Mouse (Mus musculus) kidney, postnatal 0 days (tissue): ENCODE results near the gene Tarbp1. TPM values are rescaled to one million over a fixed set of nuclear protein-coding genes. Genes with fewer than 3 reads are reported as not detected.

Experiments used
- ATAC-seq: fragments of 200-750 bp; cut with Nextera tagmentation; replicated peaks from 2 replicates; pipeline ENCODE4 v1.8.0; 2017; ENCODE audit warnings: low read depth, moderate number of reproducible peaks, moderate TSS enrichment, moderate library complexity; ENCODE audit not compliant: low FRiP score
- DNase-seq: peaks from one replicate; pipeline ENCODE4 v3.0.0-alpha.2; 2016; ENCODE audit warnings: low spot score
- H3K27ac ChIP-seq: fragments of 300-500 bp; sonication (generic); 2 replicates; pipeline ENCODE4 v1.5.1; 2014; ENCODE audit warnings: mild to moderate bottlenecking
- H3K27me3 ChIP-seq: fragments of 300-500 bp; sonication (generic); 2 replicates; pipeline ENCODE4 v1.6.1; 2014; ENCODE audit warnings: low read length, mixed read lengths; ENCODE audit not compliant: insufficient read depth
- H3K36me3 ChIP-seq: fragments of 300-500 bp; sonication (generic); 2 replicates; pipeline ENCODE4 v1.6.1; 2014; ENCODE audit warnings: low read length, mixed read lengths; ENCODE audit not compliant: insufficient read depth
- H3K4me1 ChIP-seq: fragments of 300-500 bp; sonication (generic); replicated peaks from 2 replicates; pipeline ENCODE4 v1.6.1; 2014; ENCODE audit warnings: antibody characterized with exemption, low read length, mixed read lengths; ENCODE audit not compliant: insufficient read depth
- H3K4me2 ChIP-seq: fragments of 300-500 bp; sonication (generic); 2 replicates; pipeline ENCODE4 v1.6.1; 2014; ENCODE audit warnings: mild to moderate bottlenecking, low read length, moderate library complexity, mixed read lengths
- H3K4me3 ChIP-seq: fragments of 300-500 bp; sonication (generic); replicated peaks from 2 replicates; pipeline ENCODE4 v1.5.1; 2014; ENCODE audit warnings: low read depth, low read length
- H3K9ac ChIP-seq: fragments of 300-500 bp; sonication (generic); 2 replicates; pipeline ENCODE4 v1.6.1; 2014; ENCODE audit warnings: low read depth, low read length
- H3K9me3 ChIP-seq: fragments of 300-500 bp; sonication (generic); replicated peaks from 2 replicates; pipeline ENCODE4 v1.6.1; 2016; ENCODE audit warnings: low read length, inconsistent platforms, mixed read lengths
- CTCF ChIP-seq: IDR thresholded peaks from 2 replicates; pipeline ENCODE4 v1.5.1; 2016; ENCODE audit warnings: antibody characterized with exemption, low read depth, mild to moderate bottlenecking, moderate library complexity
- whole genome bisulfite sequencing: fragments of 180-500 bp; shearing (Covaris S2); extraction: QIAGEN DNeasy Blood & Tissue Kit; methylation state at CpG from one replicate; pipeline ENCODE4 v1.1.7; 2014; 5-methylcytosine and 5-hydroxymethylcytosine counted together
- polyA plus RNA-seq: library from polyadenylated mRNA; unstranded; fragments of >200 nt; fragmentation: Nextera tagmentation; extraction: Ambion mirVana; gene quantifications from 2 replicates; pipeline ENCODE4 v1.2.1, GENCODE M21; 2015

Gene Tarbp1
- polyA plus RNA-seq, 1 experiment from 2014 or later, result 3.3 TPM

GRCm38 (mm10) chr8:126379580-126379979 lies 95.3 kb downstream of the Tarbp1 start:
- Histone ChIP-seq H3K9ac (no peak overlapping the region), H3K4me3 (no peak overlapping the region), H3K36me3 (no peaks in the 10 kb centered on the region), H3K27me3 (no peaks in the 10 kb centered on the region), H3K9me3 (no peaks in the 10 kb centered on the region), H3K27ac (no peak overlapping the region), H3K4me1 (no peaks in the 10 kb centered on the region), H3K4me2 (no peak overlapping the region)
- no peak for TF ChIP-seq CTCF
- DNase-seq (no peak), ATAC-seq (no peak)
- WGBS, result 80% methylated on average over 6 of the region's 6 CpGs

Other genes starting within 250 kb of the Tarbp1 start
- 1.2 and 1.4 TPM in 2 replicates for gene Slc35f3, start 176.5 kb downstream of the Tarbp1 start, polyA plus RNA-seq
- 92.5 and 102 TPM in 2 replicates for gene Coa6, start 52.5 kb downstream of the Tarbp1 start, polyA plus RNA-seq
- gene Irf2bp2, start 118.9 kb upstream of the Tarbp1 start, polyA plus RNA-seq, result 15.6 and 16.2 TPM in 2 replicates